Mouse (Mus musculus): ENCODE data around the gene Crispld2. TPM values are rescaled to one million over a fixed set of nuclear protein-coding genes. Genes with fewer than 3 reads are reported as not detected.

The Crispld2 gene
- total RNA-seq (2021) = 1 to 10 TPM; 5.2 to 8.3 TPM
- long read RNA-seq, experiment 1, full-length matches to known transcripts = 2 of 6 reads
- long read RNA-seq, experiment 1, partial matches to known transcripts = 3 of 6 reads
- long read RNA-seq, experiment 1, other reads (novel, unspliced or antisense) = 1 of 6 reads
- long read RNA-seq, experiment 2, partial matches to known transcripts = 0 of 6 reads
- long read RNA-seq, experiment 2, other reads (novel, unspliced or antisense) = 4 of 6 reads

DNA sequence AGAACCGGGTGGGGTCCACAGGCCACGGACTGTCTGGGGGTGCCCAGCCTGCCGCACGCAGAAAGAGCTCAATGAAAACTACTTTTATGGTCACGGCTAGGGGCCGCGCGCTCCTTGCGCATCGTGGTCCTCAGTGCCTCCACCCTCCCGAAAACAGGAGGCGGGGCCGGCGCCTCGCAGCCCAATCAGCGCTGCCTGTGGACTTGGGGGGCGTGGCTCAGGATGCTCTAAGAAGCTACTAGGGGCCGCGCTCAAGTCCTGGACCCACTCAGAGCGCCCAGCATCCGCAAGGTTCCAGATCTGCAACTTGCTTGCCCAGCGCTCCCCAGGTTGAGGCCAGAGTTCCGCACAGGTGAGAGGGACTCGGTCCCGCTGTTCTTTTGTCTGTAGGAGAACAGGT, at the start of gene Crispld2:
TSS of gene Crispld2 (plus strand) at position 190 of the 400 bp plus-strand sequence.
- peak; percentile 82 for DNase-seq

DNA sequence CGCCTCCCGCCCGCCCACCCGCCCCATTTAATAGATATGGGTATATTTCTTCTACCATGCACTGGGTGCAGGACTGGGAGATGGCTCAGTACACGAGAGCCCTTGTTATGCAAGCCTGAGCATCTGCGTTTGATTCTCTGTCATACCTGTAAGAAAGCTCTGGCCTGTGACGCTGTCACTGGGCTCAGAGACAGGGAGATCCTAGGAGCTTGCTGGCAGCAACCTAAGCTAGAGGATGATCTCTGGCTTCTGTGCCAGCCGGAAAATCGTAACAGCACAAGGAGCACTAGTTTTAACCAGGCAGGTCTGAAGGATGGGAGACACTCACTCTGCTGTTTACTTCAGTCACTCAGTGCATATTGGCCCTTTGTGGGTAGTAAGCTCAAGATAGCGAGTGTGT, 48.6 kb upstream of the Crispld2 start:
- no peak for DNase-seq

DNA sequence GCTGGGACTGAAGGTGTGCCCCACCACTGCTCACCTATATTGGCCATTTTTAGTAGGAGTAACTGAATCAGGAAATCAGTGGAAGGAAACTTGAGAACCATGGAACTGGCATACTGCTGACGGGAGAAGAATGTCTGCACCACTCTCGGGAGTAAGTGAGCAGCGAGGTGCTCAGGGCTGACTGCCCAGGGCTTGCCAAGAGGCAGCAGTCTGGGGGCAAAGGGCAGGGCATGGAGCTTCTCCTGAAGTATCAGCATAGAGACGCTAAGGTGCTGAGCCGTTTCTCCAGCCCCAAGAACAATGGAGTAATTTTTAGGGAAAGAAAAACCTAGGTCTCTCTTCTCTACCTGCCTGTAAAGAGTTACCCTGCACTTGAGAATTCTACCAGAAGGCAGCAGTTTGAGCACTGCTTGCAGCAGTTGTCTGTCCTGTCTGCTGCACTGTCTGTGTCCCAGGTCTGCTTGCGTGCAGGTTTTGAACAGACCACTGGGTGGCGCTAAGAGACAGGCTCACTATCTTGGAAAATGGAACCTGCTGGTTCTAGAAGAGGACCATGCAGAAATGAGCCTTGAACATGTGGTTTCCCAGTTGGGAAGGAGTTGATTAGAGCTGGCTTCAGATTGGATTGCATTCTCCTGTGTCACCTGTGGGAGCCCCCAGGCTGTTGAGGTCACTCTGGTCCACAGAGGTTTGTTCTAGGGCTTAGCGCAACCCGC, 48.0 kb upstream of the Crispld2 start:
- DNase-seq = peak; percentile 45

DNA sequence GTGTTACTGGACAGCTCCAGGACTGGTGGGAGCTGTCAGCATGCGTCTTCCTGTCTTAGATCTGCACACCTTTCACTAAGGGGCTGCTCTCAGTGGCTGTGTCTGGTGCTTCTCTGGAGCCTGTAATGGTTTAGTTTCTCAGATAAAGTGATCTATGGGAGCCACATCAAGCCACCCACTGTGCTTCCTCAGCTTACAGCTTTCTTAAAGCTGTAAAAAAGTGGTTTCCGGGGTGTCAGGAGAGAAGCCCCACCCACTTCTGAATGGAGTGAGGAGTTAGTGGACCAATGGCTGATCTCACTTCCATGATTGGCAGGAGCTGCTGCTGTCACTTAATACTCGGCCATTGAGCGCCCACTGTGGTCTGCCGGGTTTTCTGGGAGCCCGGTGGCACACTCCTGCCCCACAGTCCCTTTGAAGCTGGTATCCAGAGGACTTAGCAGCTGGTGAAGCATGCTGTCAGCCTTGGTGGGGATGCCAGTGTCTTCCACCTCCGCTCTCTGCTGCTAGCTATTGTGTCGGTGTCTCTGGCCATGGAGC, 45.8 kb upstream of the Crispld2 start:
- DNase-seq = no peak

DNA sequence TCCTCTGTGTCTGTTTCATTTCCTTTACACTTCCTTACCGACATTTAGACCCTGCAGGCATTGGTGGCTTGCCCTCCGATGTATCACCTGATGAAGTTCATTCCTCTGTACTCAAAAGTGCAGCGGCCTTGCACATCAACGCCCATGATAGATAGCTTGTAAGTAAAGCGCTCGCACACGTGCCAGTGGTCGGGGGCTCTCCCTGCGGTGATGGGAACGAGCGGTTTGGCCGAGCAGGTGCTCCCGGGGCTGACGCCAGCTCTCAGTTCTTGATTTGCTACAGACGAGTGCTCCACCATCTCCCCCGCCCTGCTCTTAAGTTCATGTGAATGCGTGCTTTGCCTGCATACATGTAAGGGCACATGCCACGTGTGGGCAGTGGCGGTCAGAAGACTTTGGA, 44.6 kb upstream of the Crispld2 start:
- DNase-seq = no peak

DNA sequence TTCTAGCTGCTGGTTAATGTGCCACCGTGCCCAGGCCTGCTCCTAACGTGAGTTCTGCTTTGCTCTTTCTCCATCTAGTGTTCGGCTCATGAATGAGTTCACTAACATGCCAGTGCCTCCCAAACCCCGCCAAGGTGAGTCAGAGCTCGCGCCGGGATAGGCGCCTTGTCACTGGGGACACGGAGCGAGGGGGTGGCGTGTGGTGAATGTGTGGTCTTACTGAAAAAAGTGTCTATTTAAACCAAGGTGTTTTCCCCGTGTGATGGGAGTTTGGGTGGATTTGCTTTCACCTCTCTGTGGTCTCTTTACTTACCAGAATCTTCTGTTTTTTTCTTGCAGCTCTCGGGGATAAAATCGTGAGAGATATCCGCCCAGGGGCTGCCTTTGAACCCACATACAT, 43.9 kb upstream of the Crispld2 start:
- no peak for DNase-seq

DNA sequence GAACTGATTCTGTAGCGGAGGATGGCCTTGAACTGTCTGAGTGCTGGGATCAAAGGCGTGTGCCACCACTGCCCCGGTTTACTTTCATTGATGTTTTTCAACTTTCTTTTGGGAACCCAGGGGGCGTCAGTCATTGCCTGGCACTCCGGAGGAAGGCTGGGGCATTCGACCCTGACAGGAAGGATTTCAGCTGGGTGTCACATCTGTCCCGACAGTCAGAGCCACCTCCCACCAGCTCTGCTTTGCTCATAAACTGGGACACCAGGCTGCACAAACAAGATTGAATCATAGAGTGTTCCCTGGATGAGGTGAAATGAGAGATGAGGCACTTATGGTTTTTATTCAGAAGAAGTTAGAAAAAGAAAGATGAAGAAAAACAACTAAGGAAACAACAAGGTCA, 40.0 kb upstream of the Crispld2 start:
- no peak for DNase-seq

DNA sequence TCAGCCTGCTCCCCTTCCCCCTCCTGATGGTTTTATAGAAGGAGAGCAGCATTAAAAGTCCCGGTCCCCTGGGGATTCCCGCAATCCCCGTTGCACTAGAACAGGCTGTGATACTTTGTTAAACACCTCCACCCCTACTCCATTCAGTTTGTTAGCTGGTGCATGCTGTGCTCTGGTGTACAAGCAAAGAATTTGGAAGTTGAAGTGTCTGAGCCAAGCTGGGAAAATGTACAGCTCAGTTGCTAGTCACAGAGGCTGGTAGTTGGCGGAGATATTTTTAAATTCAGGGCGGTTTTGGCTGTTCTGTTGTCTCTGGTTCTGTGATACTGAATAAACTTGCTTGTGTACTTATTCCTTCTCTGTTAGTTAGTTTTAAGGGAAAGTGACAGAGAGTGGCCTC, 39.5 kb upstream of the Crispld2 start:
- no peak for DNase-seq

DNA sequence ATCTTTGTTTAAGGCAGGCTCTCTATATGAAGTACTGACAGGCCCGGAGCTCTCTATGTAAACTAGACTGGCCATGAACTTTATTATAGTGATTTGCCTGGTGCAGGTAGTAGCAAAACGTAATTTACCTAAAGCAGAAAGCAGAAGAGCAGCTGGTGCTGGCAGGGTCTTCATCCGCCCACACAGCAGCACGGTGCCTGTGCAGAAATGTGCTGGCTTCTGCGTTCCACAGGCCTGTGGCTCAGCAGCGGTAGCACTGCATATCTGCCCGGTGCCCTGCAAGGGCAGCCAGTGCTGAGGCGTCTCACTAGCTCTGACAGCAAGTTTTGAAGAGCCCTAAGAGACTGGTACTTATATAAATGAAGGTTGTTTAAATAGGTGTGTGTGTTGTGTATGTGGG, 36.9 kb upstream of the Crispld2 start:
- DNase-seq = no peak

DNA sequence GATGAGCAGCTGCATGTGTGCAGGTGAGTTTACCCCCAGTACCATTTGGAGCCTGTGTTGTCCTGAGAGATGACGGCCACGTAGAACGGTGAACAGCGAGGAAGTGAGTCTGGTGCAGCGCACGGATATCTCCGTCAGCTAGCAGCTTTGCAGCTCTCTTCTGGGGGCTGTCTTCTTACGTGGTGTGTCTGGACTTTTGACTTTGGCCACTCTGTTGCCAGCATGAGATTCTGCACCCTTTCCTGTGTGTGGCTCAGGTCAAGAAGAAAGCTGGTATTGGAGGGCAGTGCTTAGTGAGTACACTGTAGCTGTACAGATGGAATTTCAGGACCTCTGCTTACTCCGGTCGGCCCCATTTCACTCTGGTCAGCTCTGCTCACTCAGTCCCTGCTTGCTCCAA, 34.2 kb upstream of the Crispld2 start:
- no peak for DNase-seq

DNA sequence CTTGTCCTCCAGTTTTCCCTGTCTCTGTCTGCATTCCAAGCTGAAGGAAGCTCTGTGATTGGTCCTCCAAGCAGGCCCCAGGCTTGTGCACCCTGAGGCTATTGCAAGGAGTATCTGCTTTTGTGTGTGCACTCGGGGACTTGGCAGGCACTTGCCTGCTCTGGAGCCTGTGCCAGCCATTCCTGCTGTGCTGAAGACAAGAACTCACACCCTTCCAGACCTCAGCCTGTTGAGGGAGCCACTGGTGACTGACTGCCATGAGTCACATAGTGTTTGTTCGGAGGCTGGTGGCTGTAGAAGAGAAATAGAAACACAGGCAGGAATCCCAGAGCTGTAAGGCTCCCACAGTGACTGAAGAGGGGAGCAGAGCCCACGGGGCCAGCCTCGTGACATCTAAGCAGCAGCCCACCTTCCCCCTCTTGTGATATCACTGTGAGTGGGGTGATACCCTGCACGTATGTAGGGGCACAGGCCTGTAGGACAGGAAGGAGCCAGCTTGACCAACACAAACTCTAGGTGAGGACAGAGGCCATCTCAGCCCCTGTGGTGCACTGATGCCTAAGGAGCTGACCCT, 31.6 kb upstream of the Crispld2 start:
- DNase-seq = peak; percentile 60

DNA sequence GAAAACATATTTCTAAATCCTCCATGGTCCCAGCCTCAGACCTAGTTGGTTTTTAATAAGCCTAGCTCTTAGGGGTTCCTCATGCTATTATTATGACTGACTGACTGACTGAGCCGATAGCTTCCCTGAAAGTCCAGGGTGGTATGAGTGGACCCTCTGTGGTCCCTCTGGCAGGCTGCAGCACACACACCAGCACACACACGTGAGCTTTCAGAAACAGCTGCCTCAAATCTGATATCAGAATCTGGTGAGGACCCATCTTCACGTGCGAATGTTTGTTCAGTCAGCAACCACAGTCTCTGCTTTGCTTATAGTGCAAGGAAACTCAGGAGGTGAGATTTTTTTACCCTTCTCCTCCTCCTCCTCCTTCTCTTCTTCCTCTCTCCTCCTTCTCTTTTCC, 27.4 kb upstream of the Crispld2 start:
- DNase-seq = no peak

DNA sequence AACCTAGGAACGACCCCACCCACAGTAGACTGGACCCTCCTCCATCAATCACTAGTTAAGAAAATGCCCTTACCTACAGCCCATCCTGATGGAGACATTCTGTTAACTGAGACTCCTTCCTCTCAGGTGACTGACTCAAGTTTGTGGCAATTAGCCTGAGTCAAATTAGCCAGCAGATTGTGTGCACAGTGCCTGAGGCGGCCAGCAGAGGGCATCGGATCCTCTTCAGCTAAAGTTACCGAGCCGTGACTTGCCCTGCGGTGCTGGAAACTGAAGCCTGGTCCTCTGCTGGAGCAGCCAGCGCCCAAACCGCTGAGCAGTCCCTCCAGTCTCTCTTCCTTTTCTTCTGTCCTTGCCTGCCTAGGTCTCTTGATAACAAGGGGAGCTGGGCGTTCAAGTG, 24.8 kb upstream of the Crispld2 start:
- DNase-seq = no peak

DNA sequence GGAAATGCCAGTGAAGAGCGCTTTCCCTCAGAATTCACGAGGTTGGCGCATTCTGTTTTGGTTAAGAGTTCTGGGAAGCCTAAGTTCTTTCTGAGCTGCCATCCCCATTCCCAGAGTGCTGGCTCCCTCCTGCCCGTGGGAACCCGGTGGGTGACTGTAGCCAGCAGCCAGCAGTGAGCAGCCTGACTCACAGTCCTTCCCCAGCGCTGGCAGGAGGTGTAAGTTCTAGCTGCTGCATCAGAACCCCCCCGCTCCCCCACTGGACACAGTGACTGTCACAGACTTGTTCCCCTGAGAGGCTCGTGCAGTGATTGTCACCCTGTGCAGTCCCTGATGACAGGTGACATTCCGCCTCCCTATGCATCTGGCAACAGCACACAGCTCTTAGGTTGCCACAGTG, 22.1 kb upstream of the Crispld2 start:
- DNase-seq = no peak

DNA sequence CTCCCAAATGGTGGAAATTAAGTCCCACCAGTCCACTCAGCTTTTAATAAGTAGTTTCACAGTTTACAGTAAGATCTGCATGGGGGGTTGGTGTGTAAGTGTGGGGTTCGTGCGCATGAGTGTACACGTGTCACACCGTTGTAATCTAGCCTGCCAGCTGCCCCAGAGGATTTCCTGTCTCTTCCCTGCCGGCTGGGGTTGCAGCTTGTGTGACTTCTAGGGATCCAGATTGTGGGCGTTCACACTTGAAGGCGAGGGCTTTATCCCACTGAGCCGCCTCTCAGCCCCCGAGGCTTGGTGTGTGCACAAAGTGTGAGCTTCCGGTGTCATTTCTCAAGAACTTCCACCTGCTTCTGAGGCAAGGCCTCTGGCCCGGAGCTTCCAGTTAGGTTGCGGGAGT, 19.7 kb upstream of the Crispld2 start:
- no peak for DNase-seq

DNA sequence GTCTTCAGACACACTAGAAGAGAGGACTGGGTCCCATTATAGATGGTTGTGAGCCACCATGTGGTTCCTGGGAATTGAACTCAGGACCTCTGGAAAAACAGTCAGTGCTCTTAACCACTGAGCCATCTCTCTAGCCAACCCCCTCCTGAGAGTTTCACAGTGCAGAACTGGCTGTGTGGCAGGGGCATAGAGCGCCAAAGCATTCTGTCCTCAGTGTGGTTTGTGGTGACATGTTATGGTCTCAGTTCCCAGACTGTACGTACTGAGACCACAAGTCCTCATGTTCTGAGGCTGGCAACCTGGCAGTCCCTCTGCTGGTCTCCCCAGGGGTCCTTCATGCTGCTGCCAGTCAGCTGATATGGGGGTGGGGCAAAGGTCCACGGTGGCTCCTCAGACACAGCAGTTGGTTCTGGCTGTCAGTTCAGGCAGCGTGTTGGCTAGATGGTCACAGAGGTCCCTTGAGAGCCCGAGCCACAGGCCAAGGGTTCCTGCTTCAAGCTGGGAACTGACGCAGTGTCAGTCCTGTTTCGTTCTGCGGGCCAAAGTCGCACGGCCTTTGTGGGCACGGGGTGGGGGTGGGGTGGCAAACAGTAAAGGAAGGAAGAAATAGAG, 13.4 kb upstream of the Crispld2 start:
- no peak for DNase-seq

DNA sequence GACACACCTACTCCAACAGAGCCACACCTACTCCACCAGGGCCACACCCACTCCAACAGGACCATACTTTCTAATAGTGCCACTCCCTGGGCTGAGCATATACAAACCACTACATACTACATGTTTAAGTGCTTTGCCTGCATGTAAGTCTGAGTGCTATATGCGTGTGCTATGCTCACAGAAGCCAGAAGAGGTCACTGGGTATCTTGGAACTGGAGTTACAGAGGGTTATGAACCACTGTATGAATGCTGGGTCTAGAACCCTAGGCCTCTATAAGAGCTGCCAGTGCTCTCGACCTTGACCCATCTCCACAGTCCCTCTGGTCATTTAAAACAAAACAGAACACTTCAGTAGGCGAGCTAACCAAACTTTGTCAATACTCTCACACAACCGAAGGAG, 11.0 kb upstream of the Crispld2 start:
- DNase-seq = no peak

DNA sequence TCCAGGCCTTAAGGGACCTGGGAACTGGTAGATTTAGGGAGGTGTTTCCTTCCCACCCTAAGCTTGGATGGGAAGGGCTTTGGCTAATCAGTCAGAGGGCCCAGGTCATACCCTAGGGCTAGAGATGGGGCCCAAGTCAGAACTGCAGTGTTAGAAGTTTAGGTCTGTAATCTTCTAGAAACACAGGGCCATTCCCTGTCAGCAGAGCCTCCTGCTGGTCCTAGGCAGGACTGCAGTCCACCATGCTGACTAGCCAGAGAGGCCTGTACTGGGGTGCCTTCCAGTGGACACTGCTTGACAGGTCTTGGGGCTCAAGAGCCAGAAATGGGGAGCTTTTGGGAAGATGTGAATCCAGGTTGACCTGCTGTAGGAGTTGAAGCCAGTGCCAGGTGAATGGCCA, 8.2 kb upstream of the Crispld2 start:
- no peak for DNase-seq

DNA sequence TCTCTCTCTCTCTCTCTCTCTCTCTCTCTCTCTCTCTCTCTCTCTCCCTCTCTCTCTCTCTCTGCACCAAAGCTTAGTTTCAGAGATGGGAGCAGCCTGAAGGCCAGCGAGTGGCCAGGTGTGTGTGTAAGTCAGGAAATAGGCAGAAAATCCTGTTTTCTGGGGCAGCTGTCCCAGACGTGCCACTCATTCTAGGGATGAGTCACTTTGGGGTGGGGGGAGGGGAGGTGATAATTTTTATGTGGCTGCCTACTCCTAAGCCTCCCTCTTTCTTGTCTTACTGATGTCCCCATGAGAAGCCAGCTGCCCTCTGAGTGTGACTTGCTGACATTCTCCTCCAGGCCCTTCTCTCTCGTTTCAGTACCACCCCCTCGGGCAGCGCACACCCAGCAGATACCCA, 6.1 kb upstream of the Crispld2 start:
- DNase-seq = no peak

DNA sequence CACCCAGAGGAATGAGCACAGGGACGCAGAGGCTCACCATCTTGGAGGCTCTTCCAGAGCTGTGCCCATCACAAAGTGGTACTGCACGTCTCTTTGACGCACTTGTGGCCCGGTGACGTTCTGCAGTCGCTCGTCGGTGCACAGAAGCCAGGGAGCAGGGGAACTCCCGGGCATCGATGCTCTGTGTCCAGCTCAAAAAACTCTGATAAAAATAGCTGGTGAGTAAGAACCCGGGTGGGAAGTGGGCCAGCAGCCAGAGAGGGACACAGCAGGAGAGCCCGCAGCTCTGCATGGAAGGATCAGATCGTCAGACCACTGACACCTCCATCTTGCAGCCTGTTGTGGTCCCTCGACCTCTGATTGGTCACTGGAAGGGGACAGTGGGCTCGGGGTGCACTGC, 4.2 kb upstream of the Crispld2 start:
- no peak for DNase-seq

DNA sequence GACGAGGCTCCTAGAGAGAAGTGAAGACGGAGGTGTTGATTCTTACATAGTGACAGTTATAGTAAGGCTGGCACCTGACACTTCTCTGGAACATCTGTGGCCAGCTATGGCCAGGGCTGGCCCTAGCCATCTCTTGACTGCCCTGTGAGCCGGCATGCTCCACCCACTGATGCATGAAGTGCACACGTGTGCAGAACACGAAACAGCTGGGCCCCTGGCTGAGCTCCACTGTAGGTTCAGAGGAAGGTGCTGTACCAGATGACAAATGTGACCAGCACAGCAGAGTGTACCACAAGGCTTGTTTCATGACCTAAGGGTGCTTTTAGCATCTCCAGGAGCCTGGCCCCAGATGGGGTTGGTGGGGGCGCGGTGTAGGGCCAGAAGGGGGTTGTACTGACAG, 1.9 kb downstream of the Crispld2 start:
- no peak for DNase-seq

DNA sequence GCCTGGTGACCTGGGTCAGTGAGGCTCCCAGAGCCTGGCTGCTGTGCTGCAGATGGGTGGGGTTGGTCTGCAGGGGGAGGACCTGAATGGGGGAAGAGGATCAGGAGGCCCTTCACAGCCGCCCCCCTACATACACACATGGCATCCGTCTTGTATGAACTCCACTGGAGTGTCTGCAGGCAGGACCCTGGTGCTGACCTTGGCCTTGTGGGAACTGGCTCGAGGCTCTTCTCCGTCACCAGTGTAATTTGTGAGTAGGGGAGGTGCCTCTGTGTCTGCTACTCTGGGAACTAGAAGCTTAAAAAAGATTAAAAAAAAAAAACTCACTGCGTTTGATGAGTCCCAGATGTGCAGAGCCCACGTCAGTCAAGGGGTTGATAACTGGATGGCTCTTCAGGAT, 2.3 kb downstream of the Crispld2 start:
- DNase-seq = no peak

DNA sequence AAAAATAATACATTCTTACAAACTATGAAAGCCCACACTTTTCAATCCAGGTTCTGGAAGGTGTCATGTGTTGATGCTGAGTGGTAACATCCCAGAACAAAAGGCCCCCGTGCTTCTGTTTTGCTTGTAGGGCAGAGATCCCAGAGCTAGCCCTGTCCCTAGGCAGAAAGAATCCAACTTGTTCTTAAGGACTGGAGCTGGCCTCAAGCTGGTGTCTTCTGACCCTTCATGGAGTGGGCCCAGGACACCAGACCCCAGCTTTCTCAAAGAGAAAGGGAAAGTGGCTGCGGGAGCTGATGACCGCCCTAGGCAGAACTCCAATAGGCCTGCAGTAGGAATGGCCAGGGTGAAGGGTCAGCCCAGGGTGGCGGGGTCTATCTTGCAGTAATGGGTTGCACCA, 5.0 kb downstream of the Crispld2 start:
- no peak for DNase-seq

All from gastrocnemius, postnatal 25 days (tissue).